Mouse (Mus musculus) myocyte (in vitro differentiated cells): Measurements from ENCODE around the gene Pex16.

Experiments used
- CEBPB ChIP-seq: IDR thresholded peaks from 2 replicates; pipeline ENCODE4 v1.6.1; 2011; ENCODE audit warnings: mild to moderate bottlenecking, moderate library complexity; ENCODE audit not compliant: poor library complexity, insufficient read depth, severe bottlenecking
- E2F4 ChIP-seq: IDR thresholded peaks from one replicate; pipeline ENCODE4 v1.6.1; 2011; ENCODE audit warnings: mild to moderate bottlenecking, control low read depth, moderate library complexity; ENCODE audit not compliant: insufficient read depth
- MAX ChIP-seq: IDR thresholded peaks from one replicate; pipeline ENCODE4 v1.6.1; 2011; ENCODE audit warnings: low read depth, mild to moderate bottlenecking, control low read depth
- MYOD1 ChIP-seq, 3 experiments: IDR thresholded peaks; one replicate each; pipeline ENCODE4 v1.6.1; 2011; ENCODE audit warnings: control low read depth in 2 of 3, low read depth in 2 of 3, mild to moderate bottlenecking in 2 of 3, moderate library complexity in 1 of 3; ENCODE audit not compliant: insufficient read length in 2 of 3, control insufficient read depth in 1 of 3
- MYOG ChIP-seq, 3 experiments: IDR thresholded peaks; one replicate each; pipeline ENCODE4 v1.6.1; 2011; ENCODE audit warnings: control low read depth in 2 of 3, low read depth in 2 of 3, mild to moderate bottlenecking in 2 of 3; ENCODE audit not compliant: insufficient read length in 2 of 3, control insufficient read depth in 1 of 3, insufficient read depth in 1 of 3
- POLR2A ChIP-seq: IDR thresholded peaks from one replicate; pipeline ENCODE4 v1.6.1; 2011; ENCODE audit warnings: low read depth, mild to moderate bottlenecking, control low read depth, moderate library complexity; ENCODE audit not compliant: insufficient read length
- POLR2AphosphoS2 ChIP-seq: IDR thresholded peaks from one replicate; pipeline ENCODE4 v1.6.1; 2011; ENCODE audit warnings: low read depth, control low read depth; ENCODE audit not compliant: insufficient read length
- REST ChIP-seq: IDR thresholded peaks from one replicate; pipeline ENCODE4 v1.6.1; 2011; ENCODE audit warnings: mild to moderate bottlenecking, control low read depth, moderate library complexity; ENCODE audit not compliant: insufficient read depth, insufficient read length
- TCF12 ChIP-seq: IDR thresholded peaks from one replicate; pipeline ENCODE4 v1.6.1; 2011; ENCODE audit warnings: mild to moderate bottlenecking, control low read depth; ENCODE audit not compliant: poor library complexity, insufficient read depth, severe bottlenecking
- USF1 ChIP-seq: IDR thresholded peaks from one replicate; pipeline ENCODE4 v1.6.1; 2011; ENCODE audit warnings: low read depth, mild to moderate bottlenecking, control low read depth, moderate library complexity

- TF ChIP-seq POLR2A: no peak
- TF ChIP-seq MAX: no peak
- TF ChIP-seq USF1: no peak
- no peak for TF ChIP-seq MYOG (IDR thresholded peaks at IDR 0.05; ENCODE audit: control insufficient read depth in 1 of 3, insufficient read depth in 1 of 3, insufficient read length in 2 of 3, low read depth in 2 of 3)
- TF ChIP-seq MYOD1 (IDR thresholded peaks at IDR 0.05; ENCODE audit: control insufficient read depth in 1 of 3, insufficient read length in 2 of 3, low read depth in 2 of 3): no peak
- no peak for TF ChIP-seq TCF12
- no peak for TF ChIP-seq REST
- no peak for TF ChIP-seq POLR2AphosphoS2
- no peak for TF ChIP-seq CEBPB
- TF ChIP-seq E2F4: no peak
Observed at GRCm38 (mm10) chr2:92425366-92425765, 50.9 kb downstream of the Pex16 start.
